Mouse (Mus musculus) megakaryocyte, embryonic 14.5 days (primary cell): ENCODE results near the gene Prmt1.

ENCODE experiments used
- FLI1 ChIP-seq: IDR thresholded peaks from 2 replicates; pipeline ENCODE4 v1.6.1; 2012; ENCODE audit warnings: low read length, inconsistent platforms, mixed read lengths
- GATA1 ChIP-seq: IDR thresholded peaks from 3 replicates; pipeline ENCODE4 v1.6.1; 2012; ENCODE audit warnings: mixed read lengths, low read length, inconsistent platforms, borderline replicate concordance

- TF ChIP-seq GATA1 (no peak), FLI1 (no peak)
These were observed 13.4 kb upstream of the Prmt1 start for GRCm38 (mm10) chr7:44999753-45000152.
